Mouse (Mus musculus) testis, adult 2 months (tissue): ENCODE data around the gene Olfr905.

ENCODE experiments used
- CTCF ChIP-seq: fragments of 200-500 bp; IDR thresholded peaks from 2 replicates; pipeline ENCODE4 v1.5.1; 2012; ENCODE audit warnings: low read depth, mild to moderate bottlenecking, inconsistent platforms, low read length, moderate library complexity; ENCODE audit not compliant: control insufficient read depth, insufficient read depth, insufficient replicate concordance
- POLR2A ChIP-seq: fragments of 200-500 bp; IDR thresholded peaks from 2 replicates; pipeline ENCODE4 v1.6.1; 2012; ENCODE audit warnings: low read depth, mild to moderate bottlenecking, inconsistent platforms, low read length, moderate library complexity; ENCODE audit not compliant: control insufficient read depth

GRCm38 (mm10) chr9:38495501-38495900 is 24.6 kb downstream of the Olfr905 start, which contains the start of gene Olfr907:
- no peak for TF ChIP-seq POLR2A
- no peak for TF ChIP-seq CTCF
